Mouse (Mus musculus) cortical plate, adult 2 months (tissue): ENCODE measurements around the gene Cbfa2t3. TPM values are rescaled to one million over a fixed set of nuclear protein-coding genes. Genes with fewer than 3 reads are reported as not detected.

Experiments used
- H3K27ac ChIP-seq: fragments of 200-500 bp; 2 replicates; pipeline ENCODE4 v1.5.1; 2012; ENCODE audit warnings: low read length, control low read depth, inconsistent platforms; ENCODE audit not compliant: insufficient read depth
- H3K4me1 ChIP-seq: fragments of 200-500 bp; 2 replicates; pipeline ENCODE4 v1.6.1; 2011; ENCODE audit warnings: low read length; ENCODE audit not compliant: control insufficient read depth, insufficient read depth
- H3K4me3 ChIP-seq: fragments of 200-500 bp; 2 replicates; pipeline ENCODE4 v1.5.1; 2011; ENCODE audit warnings: mild to moderate bottlenecking, low read length, control low read depth; ENCODE audit not compliant: insufficient read depth
- CTCF ChIP-seq: fragments of 200-500 bp; IDR thresholded peaks from 2 replicates; pipeline ENCODE4 v1.5.1; 2011; ENCODE audit warnings: mild to moderate bottlenecking, control low read depth, low read length; ENCODE audit not compliant: insufficient read depth; ENCODE audit errors: extremely low read depth
- POLR2A ChIP-seq: fragments of 200-500 bp; IDR thresholded peaks from 2 replicates; pipeline ENCODE4 v1.6.1; 2011; ENCODE audit warnings: mild to moderate bottlenecking, low read length, control low read depth; ENCODE audit not compliant: insufficient read depth; ENCODE audit errors: extremely low read depth
- polyA plus RNA-seq: library from polyadenylated mRNA; depleted of rRNA; stranded (reverse); fragments of >200 nt; gene quantifications from 2 replicates; pipeline ENCODE4 v1.2.3, GENCODE M21; 2012

Cbfa2t3 gene
- polyA plus RNA-seq, 1 experiment, result 9.1 TPM

DNA sequence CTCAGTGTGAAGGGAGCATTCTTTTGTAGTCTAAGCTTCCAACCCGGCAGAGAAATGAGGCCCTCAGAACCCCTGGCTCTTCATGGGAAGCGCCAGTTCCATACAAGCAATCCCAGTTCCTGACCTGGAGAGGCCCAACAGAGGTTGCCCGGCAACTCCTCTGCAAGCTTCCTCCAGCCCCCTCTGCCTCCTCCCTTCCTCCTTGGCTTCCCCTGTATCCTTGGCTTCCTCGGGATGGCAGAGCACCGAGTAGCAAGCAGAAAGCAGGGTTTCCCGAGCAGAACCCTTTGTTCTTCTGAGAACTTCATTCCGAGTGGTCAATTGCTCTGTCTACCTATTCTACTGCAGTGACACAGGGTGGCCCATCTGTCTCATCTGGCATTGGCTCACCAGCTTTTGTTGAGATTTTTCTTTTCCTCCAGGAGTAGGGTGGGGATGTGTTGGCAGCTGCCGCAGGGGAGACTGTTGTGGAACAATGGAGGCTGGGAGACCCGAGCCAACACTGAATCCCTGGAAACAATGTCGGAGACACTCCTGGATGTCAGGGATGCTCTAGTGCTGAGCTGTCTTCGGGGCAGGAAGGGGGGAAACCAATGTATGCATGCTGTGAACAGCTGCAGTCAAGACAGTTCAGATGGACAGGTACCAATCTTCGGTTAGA lies 7.1 kb upstream of the Cbfa2t3 start:
- no peaks in the 10 kb centered on the region for H3K4me1 ChIP-seq

GRCm38 (mm10) chr8:122704612-122705011 lies 5.7 kb upstream of the Cbfa2t3 start:
- Histone ChIP-seq H3K27ac (no peak overlapping the region), H3K4me3 (no peak overlapping the region), H3K4me1 (no peaks in the 10 kb centered on the region)
- TF ChIP-seq CTCF (no peak), POLR2A (no peak)

More for the DNA sequence above, 7.1 kb upstream of the Cbfa2t3 start:
- no peak overlapping the region for H3K27ac ChIP-seq
- H3K4me3 ChIP-seq, result no peak overlapping the region
- TF ChIP-seq POLR2A (no peak), CTCF (no peak)

DNA sequence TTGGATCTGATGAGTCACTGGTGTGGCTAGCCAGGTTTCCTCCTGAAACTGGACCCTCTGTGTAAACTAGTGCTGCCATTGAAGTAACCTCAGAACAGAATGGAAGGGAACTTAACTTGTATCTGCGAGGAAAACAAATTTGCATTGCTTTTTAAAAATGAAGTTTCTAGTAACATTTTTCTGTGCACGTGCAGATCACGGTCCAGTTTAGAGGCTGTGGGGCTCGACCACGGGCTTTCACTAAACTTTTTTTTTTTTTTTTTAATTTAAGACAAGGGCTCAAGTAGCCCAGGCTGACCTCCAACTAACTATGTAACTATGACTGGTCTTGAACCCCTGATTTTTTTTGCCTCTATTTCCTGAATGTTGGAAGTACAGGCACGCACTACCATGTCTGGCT lies 4.0 kb upstream of the Cbfa2t3 start:
- Histone ChIP-seq H3K4me3 (no peak overlapping the region), H3K27ac (no peak overlapping the region), H3K4me1 (no peaks in the 10 kb centered on the region)
- TF ChIP-seq POLR2A, result no peak
- TF ChIP-seq CTCF, result no peak

DNA sequence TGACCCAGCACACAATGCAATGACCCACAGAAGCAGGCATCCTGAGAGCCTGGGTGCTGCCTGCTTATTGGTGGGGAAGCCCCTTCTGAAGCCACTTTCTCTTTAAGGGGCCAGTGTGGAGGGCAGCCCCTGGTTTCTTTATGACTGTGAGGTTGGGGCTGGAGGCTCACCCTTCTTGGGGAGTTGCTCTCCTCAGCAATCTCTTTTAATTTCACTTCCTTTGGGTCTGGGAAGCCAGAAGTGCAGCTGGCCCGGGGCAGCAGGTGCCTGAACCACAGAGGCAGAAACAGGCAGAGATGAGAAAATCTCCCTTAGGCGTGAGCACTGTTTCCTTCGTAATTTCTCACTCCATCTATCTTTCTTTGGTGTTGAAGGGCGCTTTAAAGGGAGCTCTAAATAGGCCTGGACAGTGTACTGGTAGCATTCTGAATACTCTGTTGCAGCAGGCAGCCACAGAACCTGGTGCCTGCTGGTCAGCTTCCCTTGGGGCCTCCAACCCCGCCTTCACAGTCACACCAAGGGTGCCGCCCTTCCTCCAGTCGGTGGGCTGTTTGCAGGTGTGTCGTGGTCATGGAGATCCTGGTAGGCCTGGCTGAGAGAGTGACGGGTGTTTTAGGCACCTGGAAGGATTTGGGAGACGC lies 3.5 kb upstream of the Cbfa2t3 start:
- Histone ChIP-seq H3K27ac (no peak overlapping the region), H3K4me1 (no peaks in the 10 kb centered on the region), H3K4me3 (no peak overlapping the region)
- TF ChIP-seq CTCF (no peak), POLR2A (no peak)

DNA sequence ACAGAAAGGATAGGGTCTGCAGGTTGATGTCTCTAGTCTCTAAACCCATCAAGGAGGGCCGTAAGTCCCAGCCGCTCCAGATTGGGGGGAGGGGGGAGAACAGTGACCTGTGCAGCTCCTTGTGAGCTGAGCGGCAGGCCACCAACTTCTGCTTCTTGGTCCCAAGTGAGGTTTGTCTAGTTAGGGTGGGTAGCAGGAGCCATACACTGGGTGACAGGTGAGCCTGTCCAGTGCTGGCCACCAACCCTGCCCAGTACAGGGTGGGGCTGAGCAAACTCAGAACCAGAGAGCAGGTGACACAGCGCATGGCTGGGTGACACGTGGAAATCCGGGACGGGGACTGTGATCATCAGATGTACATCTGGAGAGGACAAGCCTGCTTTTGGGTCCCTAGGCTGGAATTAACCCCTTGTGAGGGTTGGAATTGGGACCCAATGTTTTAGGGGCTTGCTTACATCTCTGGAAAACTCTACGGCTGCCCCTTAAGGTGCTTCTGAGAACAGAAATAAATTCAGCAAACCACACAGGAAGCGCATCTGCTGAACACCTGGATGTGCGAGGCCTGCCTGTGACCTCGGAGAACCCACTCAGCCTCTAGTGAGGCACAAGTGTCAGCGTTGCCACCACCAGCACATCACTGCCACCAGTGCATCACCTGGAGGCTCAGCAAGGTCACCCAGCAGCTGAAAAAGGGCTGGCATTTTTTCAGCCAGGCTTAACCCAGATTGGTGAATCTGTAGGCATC lies 2.7 kb upstream of the Cbfa2t3 start:
- no peak for TF ChIP-seq CTCF
- TF ChIP-seq POLR2A, result no peak
- Histone ChIP-seq H3K4me1 (no peaks in the 10 kb centered on the region), H3K4me3 (no peak overlapping the region), H3K27ac (no peak overlapping the region)

- H3K4me1 ChIP-seq, result no peaks in the 10 kb centered on the region
- no peak overlapping the region for H3K27ac ChIP-seq
- H3K4me3 ChIP-seq, result no peak overlapping the region
- TF ChIP-seq CTCF, result no peak
- no peak for TF ChIP-seq POLR2A
These were observed 1.7 kb upstream of the Cbfa2t3 start for GRCm38 (mm10) chr8:122700628-122701027.

- Histone ChIP-seq H3K4me3 (no peak overlapping the region), H3K27ac (no peak overlapping the region), H3K4me1 (peaks cover 2% of the 10 kb centered on the region; the same call in 1 of the 2 replicates)
- TF ChIP-seq CTCF, result no peak
- no peak for TF ChIP-seq POLR2A
These were observed 598 bp downstream of the Cbfa2t3 start for GRCm38 (mm10) chr8:122698254-122698768.

- Histone ChIP-seq H3K4me3 (no peak overlapping the region), H3K4me1 (peaks cover 2% of the 10 kb centered on the region; the same call in 1 of the 2 replicates), H3K27ac (no peak overlapping the region)
- TF ChIP-seq POLR2A (no peak), CTCF (no peak)
These were observed 1.3 kb downstream of the Cbfa2t3 start for GRCm38 (mm10) chr8:122697586-122697985.

DNA sequence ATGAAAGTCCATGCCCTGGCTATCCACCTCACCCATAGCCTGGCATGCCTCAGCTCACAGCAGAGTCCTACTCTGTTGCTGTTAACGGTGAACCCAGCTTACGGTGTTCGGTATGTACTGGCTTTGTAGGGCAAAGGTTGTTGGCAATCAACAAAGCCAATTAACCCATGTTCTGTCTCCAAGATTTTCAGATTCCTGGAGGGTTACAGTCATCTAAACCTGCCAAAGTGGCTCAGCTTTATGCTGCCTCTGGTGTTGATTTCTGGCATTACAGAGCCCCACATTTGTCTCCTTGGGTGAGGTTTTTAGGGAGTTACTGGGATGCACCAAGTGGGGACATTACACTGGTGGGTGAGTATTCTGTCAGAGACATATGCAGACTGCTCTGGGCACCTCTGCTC lies 1.7 kb downstream of the Cbfa2t3 start:
- H3K27ac ChIP-seq, result no peak overlapping the region
- TF ChIP-seq CTCF, result peak; percentile 62
- no peak for TF ChIP-seq POLR2A
- no peak overlapping the region for H3K4me3 ChIP-seq
- peaks cover 2% of the 10 kb centered on the region; the same call in 1 of the 2 replicates for H3K4me1 ChIP-seq

- no peak overlapping the region for H3K27ac ChIP-seq
- no peak for TF ChIP-seq POLR2A
- TF ChIP-seq CTCF, result no peak
- H3K4me1 ChIP-seq, result peaks cover 2% of the 10 kb centered on the region
- H3K4me3 ChIP-seq, result no peak overlapping the region
These were observed 3.4 kb downstream of the Cbfa2t3 start for GRCm38 (mm10) chr8:122695438-122696042.
